Mouse (Mus musculus) CH12.LX (cell line): Measurements from ENCODE around the gene Tet2. TPM values are rescaled to one million over a fixed set of nuclear protein-coding genes. Genes with fewer than 3 reads are reported as not detected.

Experiments used
- DNase-seq: peaks from one replicate; pipeline ENCODE4 v3.0.0-alpha.2; 2013; ENCODE audit errors: extremely low read depth
- H3K27ac ChIP-seq: 2 replicates; pipeline ENCODE4 v1.5.1; 2012; ENCODE audit warnings: low read depth, mild to moderate bottlenecking, control low read depth, moderate library complexity; ENCODE audit not compliant: insufficient read depth
- H3K27me3 ChIP-seq: replicated peaks from 2 replicates; pipeline ENCODE3; 2012; ENCODE audit warnings: inconsistent platforms
- H3K36me3 ChIP-seq, 2 experiments: replicated peaks in 1 of 2; 2 replicates each; pipeline versions ENCODE3 to v1.6.1; 2012; ENCODE audit warnings: inconsistent platforms in 1 of 2, low read length in 1 of 2, mild to moderate bottlenecking in 1 of 2, mixed read lengths in 1 of 2, moderate library complexity in 1 of 2; ENCODE audit not compliant: control insufficient read depth in 1 of 2, insufficient read depth in 1 of 2
- H3K4me1 ChIP-seq, 2 experiments: 2 replicates each; pipeline ENCODE4 v1.6.1; 2012; ENCODE audit warnings: inconsistent platforms in 1 of 2, moderate library complexity in 1 of 2; ENCODE audit not compliant: insufficient read depth in 2 of 2, control insufficient read depth in 1 of 2
- H3K4me2 ChIP-seq: 2 replicates; pipeline ENCODE4 v1.6.1; 2012; ENCODE audit warnings: low read depth, mild to moderate bottlenecking, control low read depth; ENCODE audit not compliant: poor library complexity, insufficient read depth, severe bottlenecking
- H3K4me3 ChIP-seq, 3 experiments: fragments of 150-350 bp in 1 of 3; sonication (generic) in 1 of 3; replicated peaks in 1 of 3; 2 replicates each; pipeline versions ENCODE3 to v1.5.1; 2011 to 2012; ENCODE audit warnings: low read depth in 2 of 3, low read length in 2 of 3, mild to moderate bottlenecking in 2 of 3, moderate library complexity in 2 of 3, control low read depth in 1 of 3, improper control_type of control experiment in 1 of 3, inconsistent platforms in 1 of 3, mixed read lengths in 1 of 3; ENCODE audit not compliant: poor library complexity in 1 of 3
- H3K79me2 ChIP-seq: replicated peaks from 2 replicates; pipeline ENCODE4 v1.6.1; 2012; ENCODE audit warnings: mild to moderate bottlenecking, moderate library complexity; ENCODE audit not compliant: control insufficient read depth, poor library complexity, insufficient read depth, severe bottlenecking; ENCODE audit errors: extremely low read depth
- H3K9ac ChIP-seq: 2 replicates; pipeline ENCODE4 v1.6.1; 2012; ENCODE audit warnings: low read depth, mild to moderate bottlenecking, control low read depth, moderate library complexity; ENCODE audit not compliant: insufficient read depth
- H3K9me3 ChIP-seq: replicated peaks from 2 replicates; pipeline ENCODE3; 2012; ENCODE audit warnings: low read length, inconsistent platforms, mixed read lengths
- EP300 ChIP-seq: IDR thresholded peaks from 2 replicates; pipeline ENCODE4 v1.6.1; 2011; ENCODE audit warnings: low read length, improper control_type of control experiment
- ETS1 ChIP-seq: conservative IDR thresholded peaks from 2 replicates; pipeline ENCODE4 v1.6.1; 2012; ENCODE audit warnings: low read depth, mild to moderate bottlenecking, inconsistent platforms, low read length, improper control_type of control experiment, moderate library complexity
- JUN ChIP-seq: IDR thresholded peaks from 2 replicates; pipeline ENCODE4 v1.6.1; 2011; ENCODE audit warnings: low read depth, mild to moderate bottlenecking, low read length, improper control_type of control experiment, moderate library complexity; ENCODE audit not compliant: insufficient read depth
- KAT2A ChIP-seq: IDR thresholded peaks from 2 replicates; pipeline ENCODE4 v1.6.1; 2012; ENCODE audit warnings: low read length, improper control_type of control experiment, inconsistent platforms; ENCODE audit not compliant: insufficient replicate concordance
- MAX ChIP-seq: IDR thresholded peaks from 2 replicates; pipeline ENCODE4 v1.6.1; 2011; ENCODE audit warnings: low read length, improper control_type of control experiment
- MAZ ChIP-seq: IDR thresholded peaks from 2 replicates; pipeline ENCODE4 v1.6.1; 2012; ENCODE audit warnings: low read depth, mild to moderate bottlenecking, inconsistent platforms, low read length, improper control_type of control experiment, moderate library complexity
- MEF2A ChIP-seq: IDR thresholded peaks from 2 replicates; pipeline ENCODE4 v1.6.1; 2014; ENCODE audit warnings: low read depth, mild to moderate bottlenecking, inconsistent platforms, low read length, improper control_type of control experiment, borderline replicate concordance
- MYC ChIP-seq: IDR thresholded peaks from 2 replicates; pipeline ENCODE4 v1.6.1; 2011; ENCODE audit warnings: low read depth, mild to moderate bottlenecking, improper control_type of control experiment, low read length
- NELFE ChIP-seq: IDR thresholded peaks from 2 replicates; pipeline ENCODE4 v1.6.1; 2011; ENCODE audit warnings: low read depth, low read length, improper control_type of control experiment
- NRF1 ChIP-seq: IDR thresholded peaks from 2 replicates; pipeline ENCODE4 v1.6.1; 2014; ENCODE audit warnings: low read depth, mild to moderate bottlenecking, inconsistent platforms, low read length, improper control_type of control experiment, moderate library complexity
- POLR2A ChIP-seq: IDR thresholded peaks from 2 replicates; pipeline ENCODE4 v1.6.1; 2011; ENCODE audit warnings: low read depth, mild to moderate bottlenecking, improper control_type of control experiment, low read length
- POLR2AphosphoS2 ChIP-seq: IDR thresholded peaks from 2 replicates; pipeline ENCODE4 v1.6.1; 2011; ENCODE audit warnings: low read depth, low read length, improper control_type of control experiment
- RAD21 ChIP-seq: IDR thresholded peaks from 2 replicates; pipeline ENCODE4 v1.6.1; 2011; ENCODE audit warnings: low read depth, mild to moderate bottlenecking, low read length, improper control_type of control experiment, moderate library complexity
- SIN3A ChIP-seq: IDR thresholded peaks from 2 replicates; pipeline ENCODE4 v1.6.1; 2012; ENCODE audit warnings: low read length, improper control_type of control experiment, inconsistent platforms
- SMC3 ChIP-seq: IDR thresholded peaks from 2 replicates; pipeline ENCODE4 v1.6.1; 2011; ENCODE audit warnings: low read depth, low read length, improper control_type of control experiment
- USF1 ChIP-seq: IDR thresholded peaks from 2 replicates; pipeline ENCODE4 v1.6.1; 2014; ENCODE audit warnings: low read depth, mild to moderate bottlenecking, inconsistent platforms, low read length, improper control_type of control experiment
- ZNF384 ChIP-seq: IDR thresholded peaks from 2 replicates; pipeline ENCODE4 v1.6.1; 2012; ENCODE audit warnings: low read depth, low read length, improper control_type of control experiment, inconsistent platforms
- dilution Hi-C: fragments of 300-500 bp; cut with MboI; formaldehyde crosslinking; loops from 2 replicates; pipeline ENCODE4 v1.14.3; 2020; ENCODE audit warnings: low sequenced_read_pairs; ENCODE audit not compliant: extremely low pct_unique_long_range_greater_than_20kb, extremely low pct_ligation_motif_present
- in situ Hi-C: fragments of 300-500 bp; cut with MboI; formaldehyde crosslinking; loops from 3 replicates; pipeline ENCODE4 v1.14.3; 2019; ENCODE audit warnings: low sequenced_read_pairs, low pct_ligation_motif_present, low pct_unique_long_range_greater_than_20kb, mixed read lengths
- polyA plus RNA-seq: library from polyadenylated mRNA; unstranded; fragments of >175 nt; gene quantifications from 2 replicates; pipeline ENCODE4 v1.2.1, GENCODE M21; 2012; ENCODE audit warnings: low read depth; ENCODE audit not compliant: insufficient read length
- total RNA-seq, 2 experiments: library from RNA; depleted of rRNA; stranded (reverse); fragments of 300-350 nt in 1 of 2; fragments of >200 nt in 1 of 2; gene quantifications; 2 replicates each; pipeline ENCODE4 v1.2.3; 2012 to 2014

Tet2 gene
- total and polyA plus RNA-seq, 3 experiments: 38.5 to 78.5 (median 51.3) TPM

GRCm38 (mm10) chr3:133533272-133533995, 11.5 kb downstream of the Tet2 start:
- TF ChIP-seq RAD21: no peak
- TF ChIP-seq SIN3A: no peak
- no peak for TF ChIP-seq KAT2A
- no peak for TF ChIP-seq MAX
- no peak for TF ChIP-seq MEF2A
- no peak for TF ChIP-seq MYC
- TF ChIP-seq NRF1: no peak
- no peak for TF ChIP-seq MAZ
- Histone ChIP-seq H3K27ac (no peak overlapping the region), H3K36me3 (peaks cover 34 to 66% of the 10 kb centered on the region in 2 experiments), H3K27me3 (no peaks in the 10 kb centered on the region), H3K9ac (no peak overlapping the region), H3K4me2 (no peak overlapping the region), H3K9me3 (peaks cover 6% of the 10 kb centered on the region), H3K4me1 (peaks cover 17 to 41% of the 10 kb centered on the region in 2 experiments), H3K4me3 (no peak overlapping the region), H3K79me2 (peaks cover 87% of the 10 kb centered on the region)
- dilution Hi-C loops: no loop called here
- no peak for DNase-seq
- in situ Hi-C loops: no loop called here

GRCm38 (mm10) chr3:133532806-133533205, 12.1 kb downstream of the Tet2 start:
- H3K4me2 ChIP-seq: no peak overlapping the region
- TF ChIP-seq POLR2A: 0 out of 2 replicates have a peak, but pooled peaks have one; percentile 8
- TF ChIP-seq POLR2AphosphoS2: 0 out of 2 replicates have a peak, but pooled peaks have one; percentile 1
- TF ChIP-seq KAT2A: no peak
- TF ChIP-seq JUN: no peak
- no peak for TF ChIP-seq USF1
- TF ChIP-seq, all 38 proteins: peak for 2
- in situ Hi-C loops (no loop called here), dilution Hi-C loops (no loop called here)
- DNase-seq: no peak
- H3K36me3 ChIP-seq: peaks cover 34 to 63% of the 10 kb centered on the region in 2 experiments
- H3K27ac ChIP-seq: no peak overlapping the region
- H3K4me1 ChIP-seq: peaks cover 17 to 43% of the 10 kb centered on the region in 2 experiments
- peaks cover 6% of the 10 kb centered on the region for H3K9me3 ChIP-seq
- H3K9ac ChIP-seq: no peak overlapping the region
- no peaks in the 10 kb centered on the region for H3K27me3 ChIP-seq
- H3K79me2 ChIP-seq: peaks cover 85% of the 10 kb centered on the region
- no peak overlapping the region for H3K4me3 ChIP-seq

- no peak overlapping the region for H3K9ac ChIP-seq
- H3K27ac ChIP-seq: no peak overlapping the region
- no peak overlapping the region for H3K4me3 ChIP-seq
- H3K27me3 ChIP-seq: no peaks in the 10 kb centered on the region
- no peak overlapping the region for H3K4me2 ChIP-seq
- in situ Hi-C loops: no loop called here
- no peak for DNase-seq
- H3K36me3 ChIP-seq: peaks cover 31 to 61% of the 10 kb centered on the region in 2 experiments
- peaks cover 13 to 43% of the 10 kb centered on the region in 2 experiments for H3K4me1 ChIP-seq
- TF ChIP-seq KAT2A (0 out of 2 replicates have a peak, but pooled peaks have one; percentile 26), ETS1 (no peak), NELFE (no peak), EP300 (0 out of 2 replicates have a peak, but pooled peaks have one; percentile 18), SIN3A (0 out of 2 replicates have a peak, but pooled peaks have one; percentile 27), MAZ (0 out of 2 replicates have a peak, but pooled peaks have one; percentile 21), SMC3 (no peak), NRF1 (no peak), ZNF384 (peak; percentile 40; the same call in 1 of the 2 replicates)
- H3K9me3 ChIP-seq: peaks cover 3% of the 10 kb centered on the region
- dilution Hi-C loops: no loop called here
- H3K79me2 ChIP-seq: peaks cover 85% of the 10 kb centered on the region
These were observed 12.7 kb downstream of the Tet2 start for GRCm38 (mm10) chr3:133532252-133532651.
